Mouse (Mus musculus) lung, postnatal 14 days (tissue): ENCODE measurements around the gene Ddx51.

Experiments
- DNase-seq: peaks from one replicate; pipeline ENCODE4 v3.0.0; 2021

The Ddx51 gene

GRCm38 (mm10) chr5:110664041-110664440 lies 10.8 kb downstream of the Ddx51 start:
- no peak for DNase-seq

GRCm38 (mm10) chr5:110664750-110665269 lies 11.6 kb downstream of the Ddx51 start:
- DNase-seq: no peak

GRCm38 (mm10) chr5:110665486-110666121 lies 12.4 kb downstream of the Ddx51 start:
- no peak for DNase-seq

GRCm38 (mm10) chr5:110682041-110682440 lies 28.8 kb downstream of the Ddx51 start:
- no peak for DNase-seq

- no peak for DNase-seq
Measured at GRCm38 (mm10) chr5:110698617-110699016, 45.4 kb downstream of the Ddx51 start.

GRCm38 (mm10) chr5:110704004-110704403 lies 50.8 kb downstream of the Ddx51 start:
- no peak for DNase-seq

GRCm38 (mm10) chr5:110709256-110709655 lies 56.0 kb downstream of the Ddx51 start:
- DNase-seq: no peak
